Mouse (Mus musculus): Measurements from ENCODE around the gene Dnajc22. TPM values are rescaled to one million over a fixed set of nuclear protein-coding genes. Genes with fewer than 3 reads are reported as not detected.

Dnajc22 gene
- polyA plus RNA-seq, 1 experiment from 2014 or later: 14.1 TPM

GRCm38 (mm10) chr15:99105238-99105637 is 12.3 kb downstream of the Dnajc22 start:
- WGBS: 47% methylated on average over 7 of the region's 7 CpGs
- Histone ChIP-seq H3K9ac (ENCODE audit: low read length) (no peak overlapping the region), H3K4me3 (replicated peaks; ENCODE audit: low read length) (no peak overlapping the region), H3K4me2 (ENCODE audit: low read depth, low read length) (no peak overlapping the region), H3K36me3 (ENCODE audit: control insufficient read depth, insufficient read depth, low read length) (no peaks in the 10 kb centered on the region), H3K4me1 (ENCODE audit: control insufficient read depth, insufficient read depth, low read length) (no peaks in the 10 kb centered on the region), H3K27ac (ENCODE audit: low read length) (no peak overlapping the region), H3K9me3 (replicated peaks; ENCODE audit: control insufficient read depth, low read length) (no peaks in the 10 kb centered on the region), H3K27me3 (ENCODE audit: control insufficient read depth, insufficient read depth, low read length) (no peaks in the 10 kb centered on the region)
- ATAC-seq (ENCODE audit: insufficient read depth, low FRiP score): no peak

GRCm38 (mm10) chr15:99107866-99108265 is 14.9 kb downstream of the Dnajc22 start:
- Histone ChIP-seq H3K4me3 (replicated peaks; ENCODE audit: low read length) (no peak overlapping the region), H3K4me1 (ENCODE audit: control insufficient read depth, insufficient read depth, low read length) (no peaks in the 10 kb centered on the region), H3K27ac (ENCODE audit: low read length) (no peak overlapping the region), H3K9ac (ENCODE audit: low read length) (no peak overlapping the region), H3K27me3 (ENCODE audit: control insufficient read depth, insufficient read depth, low read length) (no peaks in the 10 kb centered on the region), H3K36me3 (ENCODE audit: control insufficient read depth, insufficient read depth, low read length) (no peaks in the 10 kb centered on the region), H3K4me2 (ENCODE audit: low read depth, low read length) (no peak overlapping the region), H3K9me3 (replicated peaks; ENCODE audit: control insufficient read depth, low read length) (no peaks in the 10 kb centered on the region)
- no peak for ATAC-seq (ENCODE audit: insufficient read depth, low FRiP score)
- 72% methylated on average over 3 of the region's 3 CpGs for WGBS

DNA sequence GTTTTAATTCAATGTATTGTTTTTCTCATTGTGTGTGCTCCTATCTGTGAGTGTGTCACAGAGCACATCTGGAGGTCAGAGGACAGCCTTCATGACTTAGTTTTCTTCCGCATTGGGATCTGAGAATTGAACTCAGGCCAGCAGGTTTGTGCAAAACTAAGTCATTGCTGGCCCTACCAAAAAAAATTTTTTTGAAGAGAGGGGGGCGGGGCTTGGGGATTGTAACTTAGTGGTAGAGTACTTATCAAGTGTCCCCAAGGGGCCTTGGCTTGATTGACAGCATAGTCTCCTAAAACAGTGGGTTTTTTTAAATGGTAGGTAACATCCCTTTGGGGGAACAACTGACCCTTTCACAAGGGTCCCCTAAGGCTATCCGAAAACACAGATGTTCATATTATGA is 18.2 kb downstream of the Dnajc22 start:
- Histone ChIP-seq H3K9me3 (replicated peaks; ENCODE audit: control insufficient read depth, low read length) (no peaks in the 10 kb centered on the region), H3K4me2 (ENCODE audit: low read depth, low read length) (no peak overlapping the region), H3K36me3 (ENCODE audit: control insufficient read depth, insufficient read depth, low read length) (no peaks in the 10 kb centered on the region), H3K4me3 (replicated peaks; ENCODE audit: low read length) (no peak overlapping the region), H3K9ac (ENCODE audit: low read length) (no peak overlapping the region), H3K4me1 (ENCODE audit: control insufficient read depth, insufficient read depth, low read length) (no peaks in the 10 kb centered on the region), H3K27me3 (ENCODE audit: control insufficient read depth, insufficient read depth, low read length) (no peaks in the 10 kb centered on the region), H3K27ac (ENCODE audit: low read length) (no peak overlapping the region)
- WGBS: 84% methylated on average over 3 of the region's 3 CpGs
- no peak for ATAC-seq (ENCODE audit: insufficient read depth, low FRiP score)

- no peak overlapping the region for H3K4me2 ChIP-seq (ENCODE audit: low read depth, low read length)
- no peak overlapping the region for H3K4me3 ChIP-seq (replicated peaks; ENCODE audit: low read length)
- no peaks in the 10 kb centered on the region for H3K27me3 ChIP-seq (ENCODE audit: control insufficient read depth, insufficient read depth, low read length)
- no peaks in the 10 kb centered on the region for H3K9me3 ChIP-seq (replicated peaks; ENCODE audit: control insufficient read depth, low read length)
- no peak overlapping the region for H3K9ac ChIP-seq (ENCODE audit: low read length)
- H3K27ac ChIP-seq (ENCODE audit: low read length): no peak overlapping the region
- no peaks in the 10 kb centered on the region for H3K36me3 ChIP-seq (ENCODE audit: control insufficient read depth, insufficient read depth, low read length)
- 47% methylated on average over 4 of the region's 4 CpGs for WGBS
- ATAC-seq (ENCODE audit: insufficient read depth, low FRiP score): no peak
- H3K4me1 ChIP-seq (ENCODE audit: control insufficient read depth, insufficient read depth, low read length): no peaks in the 10 kb centered on the region
These were observed 18.8 kb downstream of the Dnajc22 start for GRCm38 (mm10) chr15:99111809-99112208.

GRCm38 (mm10) chr15:99112843-99113395 is 19.9 kb downstream of the Dnajc22 start:
- H3K9ac ChIP-seq (ENCODE audit: low read length): no peak overlapping the region
- 52% methylated on average over 11 of the region's 11 CpGs for WGBS
- H3K27me3 ChIP-seq (ENCODE audit: control insufficient read depth, insufficient read depth, low read length): no peaks in the 10 kb centered on the region
- H3K4me2 ChIP-seq (ENCODE audit: low read depth, low read length): 0 out of 2 replicates have a peak overlapping the region, but pooled peaks have one; percentile 29
- H3K27ac ChIP-seq (ENCODE audit: low read length): no peak overlapping the region
- no peaks in the 10 kb centered on the region for H3K36me3 ChIP-seq (ENCODE audit: control insufficient read depth, insufficient read depth, low read length)
- H3K4me1 ChIP-seq (ENCODE audit: control insufficient read depth, insufficient read depth, low read length): no peaks in the 10 kb centered on the region
- H3K4me3 ChIP-seq (replicated peaks; ENCODE audit: low read length): no peak overlapping the region; the same call in 1 of the 2 replicates
- no peaks in the 10 kb centered on the region for H3K9me3 ChIP-seq (replicated peaks; ENCODE audit: control insufficient read depth, low read length)
- ATAC-seq (ENCODE audit: insufficient read depth, low FRiP score): no peak

- no peak for ATAC-seq (ENCODE audit: insufficient read depth, low FRiP score)
- Histone ChIP-seq H3K9ac (ENCODE audit: low read length) (no peak overlapping the region), H3K4me1 (ENCODE audit: control insufficient read depth, insufficient read depth, low read length) (no peaks in the 10 kb centered on the region), H3K27ac (ENCODE audit: low read length) (no peak overlapping the region), H3K27me3 (ENCODE audit: control insufficient read depth, insufficient read depth, low read length) (no peaks in the 10 kb centered on the region), H3K4me3 (replicated peaks; ENCODE audit: low read length) (no peak overlapping the region; the same call in 1 of the 2 replicates), H3K9me3 (replicated peaks; ENCODE audit: control insufficient read depth, low read length) (no peaks in the 10 kb centered on the region), H3K36me3 (ENCODE audit: control insufficient read depth, insufficient read depth, low read length) (no peaks in the 10 kb centered on the region), H3K4me2 (ENCODE audit: low read depth, low read length) (0 out of 2 replicates have a peak overlapping the region, but pooled peaks have one; percentile 29)
- 9% methylated on average over 9 of the region's 9 CpGs for WGBS
These were observed 20.5 kb downstream of the Dnajc22 start for GRCm38 (mm10) chr15:99113396-99113975.

GRCm38 (mm10) chr15:99114312-99115064 is 21.5 kb downstream of the Dnajc22 start:
- 47% methylated on average over 14 of the region's 14 CpGs for WGBS
- Histone ChIP-seq H3K4me1 (ENCODE audit: control insufficient read depth, insufficient read depth, low read length) (no peaks in the 10 kb centered on the region), H3K36me3 (ENCODE audit: control insufficient read depth, insufficient read depth, low read length) (no peaks in the 10 kb centered on the region), H3K27ac (ENCODE audit: low read length) (peak overlapping the region; percentile 55; the same call in 1 of the 2 replicates), H3K27me3 (ENCODE audit: control insufficient read depth, insufficient read depth, low read length) (no peaks in the 10 kb centered on the region), H3K9ac (ENCODE audit: low read length) (no peak overlapping the region), H3K4me3 (replicated peaks; ENCODE audit: low read length) (no peak overlapping the region), H3K4me2 (ENCODE audit: low read depth, low read length) (no peak overlapping the region), H3K9me3 (replicated peaks; ENCODE audit: control insufficient read depth, low read length) (no peaks in the 10 kb centered on the region)
- ATAC-seq (ENCODE audit: insufficient read depth, low FRiP score): no peak

DNA sequence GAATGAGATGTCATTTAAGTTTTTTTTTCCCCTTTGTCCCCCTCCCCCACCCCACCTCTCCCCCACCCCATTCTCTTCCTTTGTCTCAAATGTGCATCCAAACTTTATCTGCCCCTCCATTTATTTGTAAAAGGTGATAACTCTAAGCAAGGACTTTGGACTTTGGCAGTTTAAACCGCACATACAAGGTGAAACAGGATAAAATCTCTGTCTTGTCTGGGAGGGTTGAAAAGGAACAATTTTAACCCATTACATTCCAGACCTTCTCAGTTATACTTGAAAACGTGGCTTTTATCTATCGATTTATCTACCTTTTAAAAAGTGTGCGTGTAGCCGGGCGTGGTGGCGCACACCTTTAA is 22.1 kb downstream of the Dnajc22 start:
- H3K27ac ChIP-seq (ENCODE audit: low read length): no peak overlapping the region
- WGBS: 79% methylated on average over 7 of the region's 7 CpGs
- H3K9me3 ChIP-seq (replicated peaks; ENCODE audit: control insufficient read depth, low read length): no peaks in the 10 kb centered on the region
- H3K9ac ChIP-seq (ENCODE audit: low read length): no peak overlapping the region
- no peaks in the 10 kb centered on the region for H3K4me1 ChIP-seq (ENCODE audit: control insufficient read depth, insufficient read depth, low read length)
- H3K4me3 ChIP-seq (replicated peaks; ENCODE audit: low read length): no peak overlapping the region
- ATAC-seq (ENCODE audit: insufficient read depth, low FRiP score): no peak
- no peaks in the 10 kb centered on the region for H3K27me3 ChIP-seq (ENCODE audit: control insufficient read depth, insufficient read depth, low read length)
- no peak overlapping the region for H3K4me2 ChIP-seq (ENCODE audit: low read depth, low read length)
- H3K36me3 ChIP-seq (ENCODE audit: control insufficient read depth, insufficient read depth, low read length): no peaks in the 10 kb centered on the region

DNA sequence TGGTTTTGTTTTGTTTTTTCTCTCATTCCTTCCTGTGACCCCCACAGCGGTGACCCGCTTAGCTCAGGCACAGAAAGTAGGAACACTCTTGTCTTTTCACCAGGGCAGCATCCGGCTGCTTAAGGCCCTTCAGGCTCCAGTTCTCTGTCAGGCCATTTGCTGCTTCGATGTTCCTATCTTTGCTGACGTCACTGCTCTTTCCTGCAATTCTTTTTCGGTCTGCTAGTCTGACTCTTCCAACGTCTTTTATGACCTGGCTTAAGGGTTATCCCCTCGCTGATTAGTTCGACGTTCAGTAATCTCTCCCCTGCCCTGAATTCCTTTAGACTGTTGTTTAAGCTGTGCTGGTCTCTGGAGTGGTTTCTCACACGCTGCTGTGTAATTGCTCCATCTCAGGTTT is 23.6 kb downstream of the Dnajc22 start:
- Histone ChIP-seq H3K4me2 (ENCODE audit: low read depth, low read length) (no peak overlapping the region), H3K9ac (ENCODE audit: low read length) (no peak overlapping the region), H3K4me3 (replicated peaks; ENCODE audit: low read length) (no peak overlapping the region), H3K9me3 (replicated peaks; ENCODE audit: control insufficient read depth, low read length) (no peaks in the 10 kb centered on the region), H3K27ac (ENCODE audit: low read length) (no peak overlapping the region), H3K27me3 (ENCODE audit: control insufficient read depth, insufficient read depth, low read length) (no peaks in the 10 kb centered on the region), H3K4me1 (ENCODE audit: control insufficient read depth, insufficient read depth, low read length) (no peaks in the 10 kb centered on the region), H3K36me3 (ENCODE audit: control insufficient read depth, insufficient read depth, low read length) (no peaks in the 10 kb centered on the region)
- 43% methylated on average over 11 of the region's 11 CpGs for WGBS
- no peak for ATAC-seq (ENCODE audit: insufficient read depth, low FRiP score)

All from stomach, embryonic 16.5 days (tissue).